ENCODE assay signal across 15 mouse cellular contexts in genomic region chr10:75839092-75839491, GRCm38 (mm10). TPM values are rescaled to one million over a fixed set of nuclear protein-coding genes. Genes with fewer than 3 reads are reported as not detected.
"Had no signal": no experiment of that assay in that cellular context is flagged by ENCODE, and none has a peak within 500 bp of the region (broad histone marks: within the 10 kb centered on the region; RNA-seq: fewer than 3 reads in every experiment).

No protein-coding gene starts in this region.

- DNase-seq: lung, adult 18-20 months; lung, embryonic 14.5 days; lung, postnatal 10 days; lung, postnatal 4 days; midbrain, embryonic 14.5 days; retina, postnatal 1 day; right cerebral cortex, adult 18-20 months; right cerebral cortex, postnatal 25 days; right cerebral cortex, postnatal 4 days; spleen, adult 18-20 months; thymus, adult 2 months; thymus, postnatal 25 days; thymus, postnatal 4 days had no signal

RNA-seq across cellular contexts. Expression of gene Gstt4, which starts 16.7 kb away (rescaled TPM):
- total RNA-seq: megakaryocyte, adult 5-6 weeks; megakaryocyte-erythroid progenitor cell, adult 5-6 weeks had no signal

RNA-seq across cellular contexts. Expression of gene Gstt1, which starts 40.7 kb away (rescaled TPM):
- total RNA-seq: megakaryocyte, adult 5-6 weeks had no signal
